Mouse (Mus musculus) kidney, embryonic 15.5 days (tissue): Measurements from ENCODE around the gene Tcaf1. TPM values are rescaled to one million over a fixed set of nuclear protein-coding genes. Genes with fewer than 3 reads are reported as not detected.
A peak's percentile ranks its signal among the peaks of the same experiment; 100 is the strongest.

Experiments
- ATAC-seq: fragments of 200-750 bp; cut with Nextera tagmentation; replicated peaks from 2 replicates; pipeline ENCODE4 v1.8.0; 2017; ENCODE audit warnings: moderate TSS enrichment; ENCODE audit not compliant: low FRiP score
- H3K27ac ChIP-seq: fragments of 300-500 bp; sonication (generic); 2 replicates; pipeline ENCODE4 v1.5.1; 2015; ENCODE audit warnings: mild to moderate bottlenecking, inconsistent platforms
- H3K27me3 ChIP-seq: fragments of 300-500 bp; sonication (generic); 2 replicates; pipeline ENCODE4 v1.6.1; 2015; ENCODE audit warnings: inconsistent platforms
- H3K36me3 ChIP-seq: fragments of 300-500 bp; sonication (generic); 2 replicates; pipeline ENCODE4 v1.6.1; 2015; ENCODE audit warnings: inconsistent platforms
- H3K4me1 ChIP-seq: fragments of 300-500 bp; sonication (generic); 2 replicates; pipeline ENCODE4 v1.6.1; 2015; ENCODE audit warnings: inconsistent platforms
- H3K4me2 ChIP-seq: fragments of 300-500 bp; sonication (generic); 2 replicates; pipeline ENCODE4 v1.6.1; 2015; ENCODE audit warnings: moderate library complexity, mild to moderate bottlenecking, inconsistent platforms
- H3K4me3 ChIP-seq: fragments of 300-500 bp; sonication (generic); replicated peaks from 2 replicates; pipeline ENCODE4 v1.5.1; 2015; ENCODE audit warnings: mild to moderate bottlenecking, inconsistent platforms
- H3K9ac ChIP-seq: fragments of 300-500 bp; sonication (generic); 2 replicates; pipeline ENCODE4 v1.6.1; 2015; ENCODE audit warnings: mild to moderate bottlenecking, inconsistent platforms
- H3K9me3 ChIP-seq: fragments of 300-500 bp; sonication (generic); replicated peaks from 2 replicates; pipeline ENCODE4 v1.6.1; 2016; ENCODE audit warnings: inconsistent platforms
- WGBS: fragments of 180-500 bp; shearing (Covaris S2); methylation state at CpG from one replicate; pipeline ENCODE4 v1.1.7; 2015; ENCODE audit warnings: mixed read lengths; 5-methylcytosine and 5-hydroxymethylcytosine counted together
- polyA plus RNA-seq: library from polyadenylated mRNA; unstranded; fragments of >200 nt; fragmentation: Nextera tagmentation; extraction: Ambion mirVana; gene quantifications from 2 replicates; pipeline ENCODE4 v1.2.1, GENCODE M21; 2015

Gene Tcaf1
- polyA plus RNA-seq, 1 experiment from 2014 or later, result 87.6 TPM

DNA sequence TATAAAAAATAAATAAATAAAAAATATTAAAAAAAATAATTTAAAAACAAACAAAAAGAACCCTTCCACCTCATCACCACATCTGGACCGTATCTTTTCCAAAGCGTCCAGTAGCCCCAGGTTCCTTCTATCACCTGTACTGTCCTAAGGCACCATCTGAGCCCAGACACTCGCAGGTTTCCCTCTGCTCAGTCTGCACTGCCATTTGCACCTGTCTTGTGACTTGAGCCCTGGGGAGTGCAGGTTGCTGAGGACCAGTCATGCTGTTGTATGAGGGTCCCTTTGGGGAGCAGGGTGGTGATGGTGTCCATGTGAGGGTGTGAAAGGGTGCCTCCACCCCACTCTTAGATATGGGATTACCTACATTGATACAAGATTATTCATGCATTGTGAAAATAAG, 33.9 kb downstream of the Tcaf1 start:
- H3K27ac ChIP-seq, result no peak overlapping the region
- H3K9ac ChIP-seq, result no peak overlapping the region
- H3K4me2 ChIP-seq, result no peak overlapping the region
- no peaks in the 10 kb centered on the region for H3K27me3 ChIP-seq
- no peak overlapping the region for H3K4me3 ChIP-seq
- H3K9me3 ChIP-seq, result no peaks in the 10 kb centered on the region
- H3K36me3 ChIP-seq, result peaks cover 87% of the 10 kb centered on the region
- no peaks in the 10 kb centered on the region for H3K4me1 ChIP-seq
- ATAC-seq, result no peak
- WGBS, result 95% methylated on average over 3 of the region's 3 CpGs

DNA sequence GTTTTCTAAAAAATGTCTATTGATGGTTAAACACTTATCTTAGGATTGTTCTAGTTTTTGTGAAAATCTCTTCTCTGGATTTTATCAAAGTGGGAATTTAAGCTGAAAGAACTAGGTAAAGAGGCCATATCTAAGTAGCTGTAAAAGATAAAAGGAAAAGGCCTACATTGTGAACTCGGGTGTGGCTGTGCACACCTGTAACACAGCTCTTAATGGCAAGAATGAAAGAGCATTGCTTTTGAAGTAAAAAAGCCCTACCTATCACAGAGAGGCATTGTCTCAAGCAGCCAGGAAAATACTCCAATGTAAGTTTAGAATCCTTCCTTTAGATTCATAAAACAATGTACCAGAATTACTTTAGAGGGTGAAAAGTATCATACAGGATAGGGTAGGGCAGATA, 38.1 kb downstream of the Tcaf1 start:
- no peak for ATAC-seq
- 89% methylated on average over 1 of the region's 1 CpGs for WGBS

GRCm38 (mm10) chr6:42667722-42668121, 42.2 kb downstream of the Tcaf1 start:
- Histone ChIP-seq H3K9ac (no peak overlapping the region), H3K4me1 (no peaks in the 10 kb centered on the region), H3K4me2 (no peak overlapping the region), H3K9me3 (no peaks in the 10 kb centered on the region), H3K27me3 (no peaks in the 10 kb centered on the region), H3K27ac (no peak overlapping the region), H3K36me3 (peaks cover 20% of the 10 kb centered on the region), H3K4me3 (no peak overlapping the region)
- 94% methylated on average over 2 of the region's 2 CpGs for WGBS
- no peak for ATAC-seq

More for the DNA sequence above, 38.1 kb downstream of the Tcaf1 start:
- no peaks in the 10 kb centered on the region for H3K9me3 ChIP-seq
- no peaks in the 10 kb centered on the region for H3K27me3 ChIP-seq
- H3K4me1 ChIP-seq, result no peaks in the 10 kb centered on the region
- H3K27ac ChIP-seq, result no peak overlapping the region
- H3K4me3 ChIP-seq, result no peak overlapping the region
- H3K4me2 ChIP-seq, result no peak overlapping the region
- peaks cover 60% of the 10 kb centered on the region for H3K36me3 ChIP-seq
- no peak overlapping the region for H3K9ac ChIP-seq

GRCm38 (mm10) chr6:42661739-42662138, 48.1 kb downstream of the Tcaf1 start:
- Histone ChIP-seq H3K4me2 (no peak overlapping the region), H3K9ac (no peak overlapping the region), H3K4me1 (no peaks in the 10 kb centered on the region), H3K4me3 (no peak overlapping the region), H3K27ac (no peak overlapping the region), H3K9me3 (no peaks in the 10 kb centered on the region), H3K27me3 (no peaks in the 10 kb centered on the region), H3K36me3 (no peaks in the 10 kb centered on the region)
- WGBS, result 46% methylated on average over 2 of the region's 2 CpGs
- ATAC-seq, result no peak

DNA sequence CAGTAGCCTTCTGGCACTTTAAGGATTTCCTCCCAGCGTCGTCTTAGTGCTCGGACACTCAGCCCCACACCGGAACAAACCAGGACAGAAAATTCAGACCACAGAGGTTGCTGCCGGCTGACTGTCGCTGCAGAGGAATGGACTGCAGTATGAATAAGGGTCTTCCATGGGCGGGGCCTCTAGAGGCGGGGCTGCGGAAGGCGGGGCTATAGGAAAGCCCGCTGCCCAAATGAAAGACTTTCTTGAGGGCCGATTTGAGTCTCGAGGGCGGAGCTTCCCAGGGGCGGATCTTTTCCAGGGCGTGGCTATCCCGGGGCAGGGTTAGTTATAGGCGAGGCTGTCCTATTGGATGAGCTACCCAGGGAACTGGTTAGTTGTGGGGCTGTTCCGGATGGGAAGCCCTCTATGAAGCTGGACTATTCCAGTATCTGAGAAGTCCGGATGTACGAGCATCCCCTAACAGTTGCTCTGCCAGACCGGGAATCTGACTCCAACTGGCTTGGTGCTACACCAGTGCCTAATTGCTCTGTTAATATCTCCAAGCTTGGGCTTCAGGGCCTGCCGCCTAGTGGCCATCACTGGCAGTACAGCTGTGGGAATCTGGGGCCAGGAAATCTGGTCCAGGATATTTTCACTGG, 64.9 kb downstream of the Tcaf1 start, which contains the start of gene Tcaf2:
TSS of gene Tcaf2 (minus strand) at position 343 of the 638 bp plus-strand sequence.
- no peak within 1 kb of the TSS for H3K9ac ChIP-seq
- peak within 1 kb of the TSS; percentile 58 for H3K4me2 ChIP-seq
- H3K4me3 ChIP-seq, result peak within 1 kb of the TSS; percentile 47
- 0 out of 2 replicates have a peak, but pooled peaks cover 5% of the 10 kb centered on the region for H3K4me1 ChIP-seq
- H3K36me3 ChIP-seq, result no peaks in the 10 kb centered on the region
- H3K27me3 ChIP-seq, result no peaks in the 10 kb centered on the region
- peak; percentile 100 for ATAC-seq
- H3K27ac ChIP-seq, result 0 out of 2 replicates have a peak within 1 kb of the TSS, but pooled peaks have one; percentile 57
- no peaks in the 10 kb centered on the region for H3K9me3 ChIP-seq
- WGBS, result under 1% methylated on average over 23 of the region's 23 CpGs

- Histone ChIP-seq H3K27me3 (no peaks in the 10 kb centered on the region), H3K36me3 (no peaks in the 10 kb centered on the region), H3K4me2 (no peak overlapping the region), H3K9ac (no peak overlapping the region), H3K4me3 (no peak overlapping the region), H3K27ac (no peak overlapping the region), H3K4me1 (no peaks in the 10 kb centered on the region), H3K9me3 (no peaks in the 10 kb centered on the region)
- ATAC-seq, result no peak
- WGBS, result 87% methylated on average over 5 of the region's 5 CpGs
Measured at GRCm38 (mm10) chr6:42634393-42634792, 75.5 kb downstream of the Tcaf1 start.

DNA sequence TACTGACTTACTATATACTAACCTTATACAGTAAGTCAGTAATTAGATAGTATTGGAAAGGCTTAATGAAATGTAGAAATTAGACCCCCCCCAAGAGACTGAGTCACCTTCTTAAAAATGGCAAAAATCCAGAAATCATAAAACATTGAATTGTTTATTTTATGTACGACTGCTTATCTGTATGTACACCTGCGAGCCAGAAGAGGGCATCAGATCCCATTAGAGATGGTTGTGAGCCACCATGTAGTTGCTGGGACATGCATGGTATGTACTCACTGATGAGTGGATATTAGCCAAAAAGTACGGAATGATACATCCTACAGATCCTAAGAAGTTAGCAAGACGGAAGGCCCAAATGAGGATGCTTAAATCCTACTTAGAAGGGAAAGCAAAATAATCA, 78.5 kb downstream of the Tcaf1 start:
- H3K4me3 ChIP-seq, result no peak overlapping the region
- no peaks in the 10 kb centered on the region for H3K27me3 ChIP-seq
- WGBS, result 70% methylated on average over 4 of the region's 4 CpGs
- ATAC-seq, result no peak
- H3K27ac ChIP-seq, result no peak overlapping the region
- no peak overlapping the region for H3K9ac ChIP-seq
- no peak overlapping the region for H3K4me2 ChIP-seq
- H3K36me3 ChIP-seq, result no peaks in the 10 kb centered on the region
- H3K4me1 ChIP-seq, result no peaks in the 10 kb centered on the region
- H3K9me3 ChIP-seq, result no peaks in the 10 kb centered on the region

Other genes starting within 250 kb of the Tcaf1 start
- gene Olfr458, start 244.9 kb downstream of the Tcaf1 start, polyA plus RNA-seq, result not detected in 2 replicates
- gene Olfr457, start 233.8 kb downstream of the Tcaf1 start, polyA plus RNA-seq, result 0.04 TPM in 1 of 2 replicates, not detected in the other
- gene Olfr456, start 222.9 kb downstream of the Tcaf1 start, polyA plus RNA-seq, result not detected in 2 replicates
- not detected in 2 replicates for gene Olfr455, start 162.5 kb downstream of the Tcaf1 start, polyA plus RNA-seq
- not detected in 2 replicates for gene Tcaf3, start 112.4 kb downstream of the Tcaf1 start, polyA plus RNA-seq
- 5.2 and 5.8 TPM in 2 replicates for gene Tcaf2, start 64.8 kb downstream of the Tcaf1 start, polyA plus RNA-seq
- gene Olfr453, start 29.3 kb upstream of the Tcaf1 start, polyA plus RNA-seq, result not detected in 2 replicates
- not detected in 2 replicates for gene Olfr38, start 46.3 kb upstream of the Tcaf1 start, polyA plus RNA-seq
- gene Olfr452, start 75.0 kb upstream of the Tcaf1 start, polyA plus RNA-seq, result not detected in 2 replicates
- not detected in 2 replicates for gene Olfr450, start 101.9 kb upstream of the Tcaf1 start, polyA plus RNA-seq
- gene Olfr449, start 124.3 kb upstream of the Tcaf1 start, polyA plus RNA-seq, result not detected in 2 replicates
- not detected in 2 replicates for gene Olfr448, start 180.4 kb upstream of the Tcaf1 start, polyA plus RNA-seq
- not detected in 2 replicates for gene Olfr447, start 198.8 kb upstream of the Tcaf1 start, polyA plus RNA-seq
- not detected in 2 replicates for gene Olfr446, start 211.3 kb upstream of the Tcaf1 start, polyA plus RNA-seq
- gene Olfr444, start 239.0 kb upstream of the Tcaf1 start, polyA plus RNA-seq, result not detected in 2 replicates